Mouse (Mus musculus) myocyte (in vitro differentiated cells): Measurements from ENCODE around the gene Arhgap15. TPM values are rescaled to one million over a fixed set of nuclear protein-coding genes. Genes with fewer than 3 reads are reported as not detected.

Source experiments
- H3K27me3 ChIP-seq: one replicate; pipeline ENCODE4 v1.6.1; 2011; ENCODE audit not compliant: control insufficient read depth, insufficient read depth, insufficient read length
- H3K36me3 ChIP-seq: one replicate; pipeline ENCODE4 v1.6.1; 2011; ENCODE audit not compliant: control insufficient read depth, insufficient read depth
- H3K4me2 ChIP-seq: one replicate; pipeline ENCODE4 v1.6.1; 2011; ENCODE audit warnings: low read depth, control low read depth
- H3K4me3 ChIP-seq: one replicate; pipeline ENCODE4 v1.5.1; 2011; ENCODE audit warnings: mild to moderate bottlenecking, control low read depth, moderate library complexity
- H3K79me2 ChIP-seq: one replicate; pipeline ENCODE4 v1.6.1; 2011; ENCODE audit not compliant: control insufficient read depth, insufficient read depth
- H3ac ChIP-seq: one replicate; pipeline ENCODE4 v1.6.1; 2011; ENCODE audit not compliant: control insufficient read depth, insufficient read length
- CEBPB ChIP-seq: IDR thresholded peaks from 2 replicates; pipeline ENCODE4 v1.6.1; 2011; ENCODE audit warnings: mild to moderate bottlenecking, moderate library complexity; ENCODE audit not compliant: poor library complexity, insufficient read depth, severe bottlenecking
- E2F4 ChIP-seq: IDR thresholded peaks from one replicate; pipeline ENCODE4 v1.6.1; 2011; ENCODE audit warnings: mild to moderate bottlenecking, control low read depth, moderate library complexity; ENCODE audit not compliant: insufficient read depth
- MAX ChIP-seq: IDR thresholded peaks from one replicate; pipeline ENCODE4 v1.6.1; 2011; ENCODE audit warnings: low read depth, mild to moderate bottlenecking, control low read depth
- MYOD1 ChIP-seq, 3 experiments: IDR thresholded peaks; one replicate each; pipeline ENCODE4 v1.6.1; 2011; ENCODE audit warnings: control low read depth in 2 of 3, low read depth in 2 of 3, mild to moderate bottlenecking in 2 of 3, moderate library complexity in 1 of 3; ENCODE audit not compliant: insufficient read length in 2 of 3, control insufficient read depth in 1 of 3
- MYOG ChIP-seq, 3 experiments: IDR thresholded peaks; one replicate each; pipeline ENCODE4 v1.6.1; 2011; ENCODE audit warnings: control low read depth in 2 of 3, low read depth in 2 of 3, mild to moderate bottlenecking in 2 of 3; ENCODE audit not compliant: insufficient read length in 2 of 3, control insufficient read depth in 1 of 3, insufficient read depth in 1 of 3
- POLR2A ChIP-seq: IDR thresholded peaks from one replicate; pipeline ENCODE4 v1.6.1; 2011; ENCODE audit warnings: low read depth, mild to moderate bottlenecking, control low read depth, moderate library complexity; ENCODE audit not compliant: insufficient read length
- POLR2AphosphoS2 ChIP-seq: IDR thresholded peaks from one replicate; pipeline ENCODE4 v1.6.1; 2011; ENCODE audit warnings: low read depth, control low read depth; ENCODE audit not compliant: insufficient read length
- REST ChIP-seq: IDR thresholded peaks from one replicate; pipeline ENCODE4 v1.6.1; 2011; ENCODE audit warnings: mild to moderate bottlenecking, control low read depth, moderate library complexity; ENCODE audit not compliant: insufficient read depth, insufficient read length
- SRF ChIP-seq: IDR thresholded peaks from one replicate; pipeline ENCODE4 v1.6.1; 2011; ENCODE audit warnings: low read depth; ENCODE audit not compliant: control insufficient read depth, insufficient read length
- TCF12 ChIP-seq: IDR thresholded peaks from one replicate; pipeline ENCODE4 v1.6.1; 2011; ENCODE audit warnings: mild to moderate bottlenecking, control low read depth; ENCODE audit not compliant: poor library complexity, insufficient read depth, severe bottlenecking
- TCF3 ChIP-seq: IDR thresholded peaks from one replicate; pipeline ENCODE4 v1.6.1; 2011; ENCODE audit warnings: low read depth, control low read depth; ENCODE audit not compliant: insufficient read length
- USF1 ChIP-seq: IDR thresholded peaks from one replicate; pipeline ENCODE4 v1.6.1; 2011; ENCODE audit warnings: low read depth, mild to moderate bottlenecking, control low read depth, moderate library complexity
- polyA plus RNA-seq: library from polyadenylated mRNA; unstranded; fragments of >200 nt; fragmentation: generic; extraction: Trizol; gene quantifications from one replicate; pipeline ENCODE4 v1.2.1, GENCODE M21; 2012; ENCODE audit warnings: missing spikeins

Gene Arhgap15
- polyA plus RNA-seq, 1 experiment = not detected

- Histone ChIP-seq H3K36me3 (no peaks in the 10 kb centered on the region), H3ac (no peak overlapping the region), H3K27me3 (no peaks in the 10 kb centered on the region), H3K4me3 (no peak overlapping the region), H3K4me2 (no peak overlapping the region), H3K79me2 (no peaks in the 10 kb centered on the region)
- no peak for TF ChIP-seq USF1
- TF ChIP-seq MAX = no peak
- TF ChIP-seq MYOD1 (IDR thresholded peaks at IDR 0.05; ENCODE audit: control insufficient read depth in 1 of 3, insufficient read length in 2 of 3, low read depth in 2 of 3) = no peak
- TF ChIP-seq TCF3 = no peak
Measured at GRCm38 (mm10) chr2:44142611-44143010, 394.0 kb downstream of the Arhgap15 start.

- Histone ChIP-seq H3K79me2 (no peaks in the 10 kb centered on the region), H3K36me3 (no peaks in the 10 kb centered on the region), H3K4me3 (no peak overlapping the region), H3K27me3 (no peaks in the 10 kb centered on the region), H3ac (no peak overlapping the region), H3K4me2 (no peak overlapping the region)
- TF ChIP-seq CEBPB = no peak
- no peak for TF ChIP-seq MAX
- no peak for TF ChIP-seq REST
- TF ChIP-seq POLR2A = no peak
Measured at GRCm38 (mm10) chr2:44146124-44146981, 397.7 kb downstream of the Arhgap15 start.

GRCm38 (mm10) chr2:44147486-44147885 lies 398.9 kb downstream of the Arhgap15 start:
- Histone ChIP-seq H3K79me2 (no peaks in the 10 kb centered on the region), H3K36me3 (no peaks in the 10 kb centered on the region), H3ac (no peak overlapping the region), H3K4me3 (no peak overlapping the region), H3K4me2 (peak overlapping the region; percentile 49), H3K27me3 (no peaks in the 10 kb centered on the region)
- TF ChIP-seq E2F4 (no peak), REST (no peak), POLR2A (no peak), POLR2AphosphoS2 (no peak), MYOG (IDR thresholded peaks at IDR 0.05; ENCODE audit: control insufficient read depth in 1 of 3, insufficient read depth in 1 of 3, insufficient read length in 2 of 3, low read depth in 2 of 3) (no peak), SRF (no peak), MAX (no peak), USF1 (no peak), MYOD1 (IDR thresholded peaks at IDR 0.05; ENCODE audit: control insufficient read depth in 1 of 3, insufficient read length in 2 of 3, low read depth in 2 of 3) (no peak), TCF12 (no peak), CEBPB (no peak), TCF3 (no peak)

- no peak overlapping the region for H3K4me3 ChIP-seq
- H3ac ChIP-seq = no peak overlapping the region
- no peaks in the 10 kb centered on the region for H3K36me3 ChIP-seq
- H3K4me2 ChIP-seq = peak overlapping the region; percentile 49
- no peak for TF ChIP-seq TCF12
- TF ChIP-seq USF1 = no peak
- no peak for TF ChIP-seq MYOG (IDR thresholded peaks at IDR 0.05; ENCODE audit: control insufficient read depth in 1 of 3, insufficient read depth in 1 of 3, insufficient read length in 2 of 3, low read depth in 2 of 3)
- no peak for TF ChIP-seq MYOD1 (IDR thresholded peaks at IDR 0.05; ENCODE audit: control insufficient read depth in 1 of 3, insufficient read length in 2 of 3, low read depth in 2 of 3)
- no peak for TF ChIP-seq E2F4
- TF ChIP-seq SRF = no peak
- TF ChIP-seq CEBPB = no peak
- TF ChIP-seq POLR2A = no peak
- TF ChIP-seq POLR2AphosphoS2 = no peak
- no peak for TF ChIP-seq REST
- no peak for TF ChIP-seq MAX
- no peak for TF ChIP-seq TCF3
- no peaks in the 10 kb centered on the region for H3K27me3 ChIP-seq
- H3K79me2 ChIP-seq = no peaks in the 10 kb centered on the region
Measured at GRCm38 (mm10) chr2:44147971-44148370, 399.3 kb downstream of the Arhgap15 start.

DNA sequence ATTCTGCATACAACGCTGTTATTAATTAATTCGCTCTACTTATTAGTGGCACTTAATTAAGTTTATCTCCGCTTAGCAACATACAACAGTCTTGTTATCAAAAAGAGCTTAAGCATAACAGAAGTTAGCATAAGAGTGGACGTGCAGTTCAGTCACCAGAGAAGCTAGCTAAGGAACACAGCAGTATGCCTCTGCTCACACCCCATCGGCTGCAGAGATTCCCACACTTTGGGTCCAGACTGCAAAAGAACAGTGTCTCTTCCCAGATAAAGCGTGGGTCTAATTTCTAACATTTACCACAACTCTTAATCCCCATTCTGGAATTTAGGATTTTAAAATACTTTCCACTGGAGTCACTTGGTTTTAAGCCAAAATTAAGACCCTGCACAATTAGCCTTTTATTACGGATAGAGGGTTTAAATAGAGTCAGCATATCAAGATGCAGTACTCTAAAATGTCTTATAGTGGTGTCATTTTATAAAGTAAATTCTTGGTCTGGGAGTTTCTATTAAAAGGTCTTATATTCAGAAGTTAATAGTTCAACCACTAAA lies 400.0 kb downstream of the Arhgap15 start:
- Histone ChIP-seq H3K4me3 (no peak overlapping the region), H3K27me3 (no peaks in the 10 kb centered on the region), H3K79me2 (no peaks in the 10 kb centered on the region), H3ac (no peak overlapping the region), H3K36me3 (no peaks in the 10 kb centered on the region), H3K4me2 (peak overlapping the region; percentile 49)
- TF ChIP-seq POLR2AphosphoS2 (no peak), CEBPB (no peak), MAX (no peak), TCF3 (no peak), USF1 (no peak), TCF12 (no peak), E2F4 (no peak), MYOG (IDR thresholded peaks at IDR 0.05; ENCODE audit: control insufficient read depth in 1 of 3, insufficient read depth in 1 of 3, insufficient read length in 2 of 3, low read depth in 2 of 3) (no peak), REST (no peak), MYOD1 (IDR thresholded peaks at IDR 0.05; ENCODE audit: control insufficient read depth in 1 of 3, insufficient read length in 2 of 3, low read depth in 2 of 3) (no peak), SRF (no peak), POLR2A (no peak)
